Comparison of ENCODE assay signal across 11 mouse cellular contexts in the genomic region with DNA sequence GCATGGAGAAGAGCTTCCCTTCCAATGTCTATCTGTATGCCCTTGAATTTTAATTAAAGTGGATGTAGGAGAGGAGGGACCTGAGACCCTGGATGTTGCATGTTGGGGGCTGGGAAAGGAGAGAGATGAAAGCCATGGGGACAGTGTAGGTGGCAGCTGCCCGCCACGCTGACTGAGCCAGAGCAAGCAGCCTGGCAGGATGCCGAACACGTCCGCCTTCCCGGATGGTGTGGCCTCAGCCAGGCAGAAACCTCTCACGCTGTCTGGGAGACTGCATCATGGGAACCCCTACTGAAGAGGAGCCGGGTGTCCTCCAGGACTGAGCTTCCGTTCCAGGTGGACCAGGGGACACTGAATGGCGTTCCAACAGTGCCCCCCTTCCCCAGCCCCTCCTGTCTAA. TPM values are rescaled to one million over a fixed set of nuclear protein-coding genes. Genes with fewer than 3 reads are reported as not detected.
DNase-seq lines count a peak whose midpoint lies in the region; ATAC-seq and TF ChIP-seq lines count a peak whose summit lies in the region.
"Had no signal": no experiment of that assay in that cellular context is flagged by ENCODE, and none has a peak within 500 bp of the region (broad histone marks: within the 10 kb centered on the region; RNA-seq: fewer than 3 reads in every experiment).

No protein-coding gene starts in this region.

- H3K36me3 ChIP-seq in hindbrain, embryonic 10.5 days = peaks cover 30% of the 10 kb centered on the region
- H3K36me3 ChIP-seq in midbrain, embryonic 16.5 days (ENCODE audit: control insufficient read depth, insufficient read depth, low read length) = peaks cover 12% of the 10 kb centered on the region; the same call in 1 of the 2 replicates
- H3K36me3 ChIP-seq in kidney, embryonic 15.5 days = no peaks in the 10 kb centered on the region
- H3K36me3 ChIP-seq: embryonic facial prominence, embryonic 15.5 days; G1E; lung, embryonic 15.5 days had no signal

- peak; percentile 56; the same call in 1 of the 2 replicates for ATAC-seq in cerebellum, adult (ENCODE audit: insufficient number of reproducible peaks, low FRiP score, low TSS enrichment)
- no peak for ATAC-seq in midbrain, embryonic 16.5 days
- ATAC-seq in kidney, embryonic 15.5 days (replicated peaks; ENCODE audit: low FRiP score) = no peak

- TF ChIP-seq CTCF in cerebellum, adult 2 months (IDR thresholded peaks at IDR 0.05; ENCODE audit: borderline replicate concordance, insufficient read depth, low read depth, low read length) = no peak

- peaks cover 31% of the 10 kb centered on the region for H3K4me1 ChIP-seq in cerebellum, adult 2 months (ENCODE audit: control insufficient read depth, insufficient read depth, low read length)
- peaks cover 31% of the 10 kb centered on the region for H3K4me1 ChIP-seq in hindbrain, embryonic 10.5 days (replicated peaks)
- peaks cover 23% of the 10 kb centered on the region for H3K4me1 ChIP-seq in midbrain, embryonic 16.5 days (ENCODE audit: control insufficient read depth, insufficient read depth, low read length)
- H3K4me1 ChIP-seq in kidney, embryonic 15.5 days = peaks cover 19% of the 10 kb centered on the region

- H3K4me3 ChIP-seq in cerebellum, adult 2 months (replicated peaks; ENCODE audit: insufficient read depth, low read depth, low read length) = peak overlapping the region; percentile 30
- 0 out of 2 replicates have a peak overlapping the region, but pooled peaks have one; percentile 83 for H3K4me3 ChIP-seq in hindbrain, embryonic 10.5 days
- H3K4me3 ChIP-seq in midbrain, embryonic 16.5 days (ENCODE audit: low read depth, low read length) = peak overlapping the region; percentile 67
- H3K4me3 ChIP-seq in kidney, embryonic 15.5 days (replicated peaks) = no peak overlapping the region
- H3K4me3 ChIP-seq: lung, embryonic 15.5 days had no signal

- no peaks in the 10 kb centered on the region for H3K9me3 ChIP-seq in hindbrain, embryonic 10.5 days
- H3K9me3 ChIP-seq in midbrain, embryonic 16.5 days (replicated peaks; ENCODE audit: control insufficient read depth, low read length, poor library complexity, severe bottlenecking) = no peaks in the 10 kb centered on the region
- H3K9me3 ChIP-seq in kidney, embryonic 15.5 days (replicated peaks) = no peaks in the 10 kb centered on the region
- H3K9me3 ChIP-seq: embryonic facial prominence, embryonic 15.5 days; lung, embryonic 15.5 days had no signal

- DNase-seq in cerebellum, adult 2 months = peak; percentile 88 to 89
- no peak for DNase-seq in hindbrain, embryonic 10.5 days (ENCODE audit: low spot score)
- no peak for DNase-seq in gastrocnemius, adult 8-10 months (ENCODE audit: low spot score in 2 of 2)
- no peak for DNase-seq in adrenal gland, adult 2 months
- DNase-seq: heart, adult 18-20 months had no signal

- WGBS in cerebellum, adult 2 months = 6% methylated on average over 10 of the region's 10 CpGs
- 85% methylated on average over 10 of the region's 10 CpGs for WGBS in hindbrain, embryonic 10.5 days
- WGBS in midbrain, embryonic 16.5 days = 60% methylated on average over 10 of the region's 10 CpGs
- WGBS in kidney, embryonic 15.5 days = 83% methylated on average over 10 of the region's 10 CpGs

- H3K27me3 ChIP-seq in cerebellum, adult 2 months (ENCODE audit: control insufficient read depth, insufficient read depth, low read length) = no peaks in the 10 kb centered on the region
- peaks cover 39% of the 10 kb centered on the region for H3K27me3 ChIP-seq in hindbrain, embryonic 10.5 days (ENCODE audit: insufficient read depth, poor library complexity, severe bottlenecking)
- no peaks in the 10 kb centered on the region for H3K27me3 ChIP-seq in midbrain, embryonic 16.5 days (ENCODE audit: control insufficient read depth, insufficient read depth, low read depth, low read length)
- peaks cover 43% of the 10 kb centered on the region for H3K27me3 ChIP-seq in kidney, embryonic 15.5 days

- H3K27ac ChIP-seq in cerebellum, adult 2 months (ENCODE audit: insufficient read depth, low read length) = no peak overlapping the region
- no peak overlapping the region for H3K27ac ChIP-seq in hindbrain, embryonic 10.5 days
- no peak overlapping the region for H3K27ac ChIP-seq in midbrain, embryonic 16.5 days (ENCODE audit: low read length)
- H3K27ac ChIP-seq in kidney, embryonic 15.5 days = no peak overlapping the region
- H3K27ac ChIP-seq: embryonic facial prominence, embryonic 15.5 days; lung, embryonic 15.5 days had no signal

- H3K9ac ChIP-seq in midbrain, embryonic 16.5 days (ENCODE audit: low read depth, low read length) = peak overlapping the region; percentile 91
- no peak overlapping the region for H3K9ac ChIP-seq in kidney, embryonic 15.5 days
- H3K9ac ChIP-seq: lung, embryonic 15.5 days had no signal

- TF ChIP-seq POLR2A in cerebellum, adult 2 months (IDR thresholded peaks at IDR 0.05; ENCODE audit: borderline replicate concordance, insufficient read depth, low read length) = no peak

- H3K4me2 ChIP-seq in midbrain, embryonic 16.5 days (ENCODE audit: low read length) = peak overlapping the region; percentile 86
- no peak overlapping the region for H3K4me2 ChIP-seq in kidney, embryonic 15.5 days
- H3K4me2 ChIP-seq: embryonic facial prominence, embryonic 15.5 days had no signal

RNA-seq across cellular contexts. Expression of gene Slc29a4, which starts 11.3 kb away (rescaled TPM):
- polyA plus RNA-seq in cerebellum, adult 2 months (2012; rRNA removed) = 62.3 and 80.7 TPM in 2 replicates
- polyA plus RNA-seq in hindbrain, embryonic 10.5 days (2016; fragmentation: Nextera tagmentation; extraction: Ambion mirVana) = 21.8 and 42.3 TPM in 2 replicates
- polyA plus RNA-seq in midbrain, embryonic 16.5 days (2015; fragmentation: Nextera tagmentation; extraction: Ambion mirVana) = 83.1 and 84.7 TPM in 2 replicates
- total RNA-seq in gastrocnemius, adult 8-10 months (2022) = under 1 TPM in 1 of 4 experiments, not detected in 3; 0.29 TPM
- 10 to 100 TPM; 20.9 to 32.0 TPM for total RNA-seq in adrenal gland, adult 2 months (2021)
- 48.8 and 69.9 TPM in 2 replicates for polyA plus RNA-seq in adrenal gland, adult 2 months (2012; rRNA removed)
- 4.6 and 6.4 TPM in 2 replicates for polyA plus RNA-seq in kidney, embryonic 15.5 days (2015; fragmentation: Nextera tagmentation; extraction: Ambion mirVana)
- polyA plus RNA-seq: G1E had no signal

Comparison
In these comparisons a context has a peak if more than half of its experiments do, and no peak if none do; other contexts are left out.
1. DNase-seq: peak in cerebellum, adult 2 months (2 of 2); none in hindbrain, embryonic 10.5 days (single experiment), gastrocnemius, adult 8-10 months (0 of 2) and adrenal gland, adult 2 months (single experiment).